Mouse (Mus musculus) gastrocnemius, postnatal 14 days (tissue): ENCODE measurements around the gene Nsg1. TPM values are rescaled to one million over a fixed set of nuclear protein-coding genes. Genes with fewer than 3 reads are reported as not detected.

Experiments used
- DNase-seq: peaks from one replicate; pipeline ENCODE4 v3.0.0; 2021; ENCODE audit warnings: mixed read lengths
- intact Hi-C: fragments of 180-260 bp; cut with DNase I; formaldehyde crosslinking; loops from one replicate; pipeline ENCODE4 v1.15.1; 2025; ENCODE audit warnings: low total_unique reads
- total RNA-seq, 2 experiments: library from RNA; stranded (reverse); gene quantifications; 2 replicates each; pipeline ENCODE4 v1.2.3; 2021

The Nsg1 gene
- total RNA-seq, 2 experiments from 2014 or later = 6.9 to 8.3 TPM

- no peak for DNase-seq
- intact Hi-C loops = no loop called here
These were observed 7.3 kb downstream of the Nsg1 start for GRCm38 (mm10) chr5:38152201-38153108.

GRCm38 (mm10) chr5:38151264-38151663 is 8.4 kb downstream of the Nsg1 start:
- no peak for DNase-seq
- intact Hi-C loops = no loop called here

- no peak for DNase-seq
- intact Hi-C loops = no loop called here
These were observed 13.2 kb downstream of the Nsg1 start for GRCm38 (mm10) chr5:38146524-38146923.

GRCm38 (mm10) chr5:38140893-38141292 is 18.8 kb downstream of the Nsg1 start:
- intact Hi-C loops = no loop called here
- DNase-seq = no peak

GRCm38 (mm10) chr5:38137163-38137562 is 22.5 kb downstream of the Nsg1 start:
- intact Hi-C loops = no loop called here

GRCm38 (mm10) chr5:38136247-38136646 is 23.5 kb downstream of the Nsg1 start:
- intact Hi-C loops = no loop called here
- no peak for DNase-seq

More at GRCm38 (mm10) chr5:38137163-38137562, 22.5 kb downstream of the Nsg1 start:
- no peak for DNase-seq

- no peak for DNase-seq
- intact Hi-C loops = no loop called here
These were observed 30.4 kb downstream of the Nsg1 start for GRCm38 (mm10) chr5:38129339-38129738.

- intact Hi-C loops = no loop called here
- no peak for DNase-seq
These were observed 33.0 kb downstream of the Nsg1 start for GRCm38 (mm10) chr5:38126519-38127306.

- intact Hi-C loops = no loop called here
- DNase-seq = no peak
These were observed 38.0 kb downstream of the Nsg1 start for GRCm38 (mm10) chr5:38121699-38122098.

- DNase-seq = no peak
- intact Hi-C loops = no loop called here
These were observed 40.4 kb downstream of the Nsg1 start for GRCm38 (mm10) chr5:38119268-38119667.

- intact Hi-C loops = no loop called here
- DNase-seq = no peak
These were observed 42.7 kb downstream of the Nsg1 start for GRCm38 (mm10) chr5:38117056-38117455.

- intact Hi-C loops = no loop called here
- no peak for DNase-seq
These were observed 45.2 kb downstream of the Nsg1 start for GRCm38 (mm10) chr5:38114526-38114925.

- intact Hi-C loops = no loop called here
- no peak for DNase-seq
These were observed 52.9 kb downstream of the Nsg1 start for GRCm38 (mm10) chr5:38106807-38107206.

- intact Hi-C loops = no loop called here
- DNase-seq = no peak
These were observed 53.5 kb downstream of the Nsg1 start for GRCm38 (mm10) chr5:38106080-38106697.

- intact Hi-C loops = loop anchor here (5.0 kb wide), 1 partner anchor 89 kb away; no protein-coding TSS in a partner anchor
- DNase-seq = no peak
These were observed 56.8 kb downstream of the Nsg1 start for GRCm38 (mm10) chr5:38102945-38103344.

- DNase-seq = no peak
- intact Hi-C loops = no loop called here
These were observed 60.5 kb downstream of the Nsg1 start for GRCm38 (mm10) chr5:38099139-38099676.

GRCm38 (mm10) chr5:38097501-38098093 is 62.1 kb downstream of the Nsg1 start:
- intact Hi-C loops = no loop called here
- DNase-seq = no peak

GRCm38 (mm10) chr5:38094331-38094730 is 65.4 kb downstream of the Nsg1 start:
- DNase-seq = no peak
- intact Hi-C loops = no loop called here

GRCm38 (mm10) chr5:38091966-38092304 is 67.8 kb downstream of the Nsg1 start:
- DNase-seq = no peak
- intact Hi-C loops = no loop called here
